Mouse (Mus musculus): ENCODE measurements at regions not wholly inside any gene's neighbourhood (a gene's known extent, or its start where the extent isn't known, plus 50 kb on each side); places are given as distances from the start of the nearest gene placed in this dataset.

- 67% methylated on average over 2 of the region's 2 CpGs for WGBS
- DNase-seq (ENCODE audit: low spot score) (peak; percentile 58), ATAC-seq (ENCODE audit: low FRiP score) (no peak)
- Histone ChIP-seq H3K9ac (replicated peaks; ENCODE audit: low read length, poor library complexity, severe bottlenecking) (no peak overlapping the region), H3K4me3 (ENCODE audit: low read depth, low read length) (no peak overlapping the region), H3K4me1 (ENCODE audit: insufficient read depth, low read length) (no peaks in the 10 kb centered on the region), H3K9me3 (ENCODE audit: low read length) (no peaks in the 10 kb centered on the region), H3K36me3 (ENCODE audit: insufficient read depth, low read length) (no peaks in the 10 kb centered on the region), H3K27ac (ENCODE audit: low read depth, low read length) (no peak overlapping the region), H3K4me2 (ENCODE audit: low read depth, low read length, poor library complexity, severe bottlenecking) (no peak overlapping the region), H3K27me3 (ENCODE audit: insufficient read depth, low read length) (no peaks in the 10 kb centered on the region)
- TF ChIP-seq CTCF (IDR thresholded peaks at IDR 0.05): no peak
Observed at GRCm38 (mm10) chr11:15125812-15126211, 526.7 kb downstream of the Pom121l12 start.
